Mouse (Mus musculus) lung, adult 18-20 months (tissue): Measurements from ENCODE around the gene Psg20.
"Not testable (repeated sequence)": the region's sequence is repeated elsewhere in the genome, so short reads cannot be mapped to it uniquely, and the experiment has no call there.

Source experiments
- DNase-seq, 2 experiments: peaks; one replicate each; pipeline ENCODE4 v3.0.0; 2022; ENCODE audit warnings: mixed read lengths in 2 of 2

The Psg20 gene

GRCm38 (mm10) chr7:18686085-18686484 is at the start of gene Psg20:
Gene Psg20, minus strand, starts transcription at chr7:18686185.
- no peak for DNase-seq

GRCm38 (mm10) chr7:18734451-18734850 is 48.5 kb upstream of the Psg20 start:
- peak in 1 of 2 experiments; percentile 21 for DNase-seq

- no peak for DNase-seq
Observed at GRCm38 (mm10) chr7:18733111-18733510, 47.1 kb upstream of the Psg20 start.

GRCm38 (mm10) chr7:18728391-18728790 is 42.4 kb upstream of the Psg20 start:
- DNase-seq: no peak

GRCm38 (mm10) chr7:18725931-18726330 is 39.9 kb upstream of the Psg20 start:
- DNase-seq: not testable (repeated sequence)

- no peak for DNase-seq
Observed at GRCm38 (mm10) chr7:18724001-18724400, 38.0 kb upstream of the Psg20 start.

- no peak for DNase-seq
Observed at GRCm38 (mm10) chr7:18717790-18718189, 31.8 kb upstream of the Psg20 start, which contains the start of gene Psg22. Gene Psg22, plus strand, starts transcription at chr7:18718090.

- DNase-seq: no peak
Observed at GRCm38 (mm10) chr7:18715546-18715945, 29.6 kb upstream of the Psg20 start.

- DNase-seq: no peak
Observed at GRCm38 (mm10) chr7:18710846-18711245, 24.9 kb upstream of the Psg20 start.

GRCm38 (mm10) chr7:18710331-18710730 is 24.3 kb upstream of the Psg20 start:
- DNase-seq: not testable (repeated sequence)

- DNase-seq: no peak
Observed at GRCm38 (mm10) chr7:18685586-18685985, 399 bp downstream of the Psg20 start.

GRCm38 (mm10) chr7:18679772-18680171 is 6.2 kb downstream of the Psg20 start:
- DNase-seq: peak in 1 of 2 experiments; percentile 2

- DNase-seq: not testable (repeated sequence)
Observed at GRCm38 (mm10) chr7:18656625-18657024, 29.4 kb downstream of the Psg20 start, which contains the start of gene Psg21. Gene Psg21, minus strand, starts transcription at chr7:18656725.

- DNase-seq: not testable (repeated sequence)
Observed at GRCm38 (mm10) chr7:18626921-18627320, 59.1 kb downstream of the Psg20 start.
